Mouse (Mus musculus): ENCODE data around the gene Insyn1. TPM values are rescaled to one million over a fixed set of nuclear protein-coding genes. Genes with fewer than 3 reads are reported as not detected.

Gene Insyn1
- polyA plus RNA-seq, 1 experiment: 2.9 TPM

DNA sequence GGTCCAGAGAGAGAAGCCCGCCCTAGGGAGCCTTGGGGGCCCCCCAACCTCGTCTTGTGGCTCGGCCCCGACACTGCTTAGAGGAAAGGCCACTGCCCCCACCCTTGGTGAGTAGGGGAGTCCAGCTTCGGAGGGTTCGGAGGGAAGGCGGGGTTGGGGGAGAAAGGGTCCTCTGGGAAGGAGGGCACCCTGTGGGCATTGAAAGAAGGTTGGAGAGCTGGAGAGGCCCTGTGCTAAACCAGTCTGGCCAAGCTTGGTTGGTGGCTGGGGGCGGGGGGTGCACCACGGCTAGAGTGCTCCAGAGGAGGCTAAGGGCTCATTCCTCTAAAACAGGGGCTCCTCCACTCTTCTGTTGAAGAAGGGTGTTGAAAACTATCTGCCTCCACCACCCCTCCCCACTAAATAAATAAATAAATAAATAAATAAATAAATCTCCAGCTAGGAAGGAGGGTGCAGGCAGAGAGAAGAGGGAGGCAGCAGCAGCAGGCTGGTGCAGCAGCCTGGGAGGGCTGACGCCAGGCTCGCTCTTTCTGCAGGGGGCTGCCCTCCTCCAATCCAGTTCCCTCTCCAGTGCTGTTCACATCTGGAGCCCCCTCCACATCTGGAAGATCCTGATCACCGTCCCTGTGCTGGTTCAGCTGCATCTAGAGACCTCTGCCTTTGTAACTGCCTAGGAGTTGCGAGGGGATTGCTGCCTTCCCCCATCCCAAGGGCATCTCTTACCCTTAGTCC is 896 bp downstream of the Insyn1 start:
- H3K27ac ChIP-seq (ENCODE audit: insufficient read depth, low read depth, low read length): no peak overlapping the region
- TF ChIP-seq CTCF (conservative IDR thresholded peaks at IDR 0.05; ENCODE audit: insufficient read depth, insufficient read length, low read depth, low read length): no peak
- no peak for TF ChIP-seq POLR2A (IDR thresholded peaks at IDR 0.05; ENCODE audit: low read depth, low read length)
- H3K4me3 ChIP-seq (ENCODE audit: insufficient read depth, low read depth, low read length): 0 out of 2 replicates have a peak overlapping the region, but pooled peaks have one; percentile 61
- WGBS: 22% methylated on average over 13 of the region's 13 CpGs
- H3K4me1 ChIP-seq (ENCODE audit: control insufficient read depth, insufficient read depth, low read length): peaks cover 2% of the 10 kb centered on the region; the same call in 1 of the 2 replicates
- H3K27me3 ChIP-seq (replicated peaks; ENCODE audit: control insufficient read depth, insufficient read depth, low read length): peaks cover 4% of the 10 kb centered on the region; the same call in 1 of the 2 replicates
- no peaks in the 10 kb centered on the region for H3K36me3 ChIP-seq (ENCODE audit: control insufficient read depth, insufficient read depth, low read length)
- DNase-seq: no peak

- Histone ChIP-seq H3K4me1 (ENCODE audit: control insufficient read depth, insufficient read depth, low read length) (peaks cover 2% of the 10 kb centered on the region; the same call in 1 of the 2 replicates), H3K27me3 (replicated peaks; ENCODE audit: control insufficient read depth, insufficient read depth, low read length) (peaks cover 4% of the 10 kb centered on the region; the same call in 1 of the 2 replicates), H3K36me3 (ENCODE audit: control insufficient read depth, insufficient read depth, low read length) (no peaks in the 10 kb centered on the region), H3K4me3 (ENCODE audit: insufficient read depth, low read depth, low read length) (no peak overlapping the region), H3K27ac (ENCODE audit: insufficient read depth, low read depth, low read length) (no peak overlapping the region)
- no peak for TF ChIP-seq CTCF (conservative IDR thresholded peaks at IDR 0.05; ENCODE audit: insufficient read depth, insufficient read length, low read depth, low read length)
- TF ChIP-seq POLR2A (IDR thresholded peaks at IDR 0.05; ENCODE audit: low read depth, low read length): no peak
- DNase-seq: no peak
- WGBS: 51% methylated on average over 7 of the region's 7 CpGs
These were observed 1.4 kb downstream of the Insyn1 start for GRCm38 (mm10) chr9:58489865-58490165.

- H3K36me3 ChIP-seq (ENCODE audit: control insufficient read depth, insufficient read depth, low read length): no peaks in the 10 kb centered on the region
- H3K4me1 ChIP-seq (ENCODE audit: control insufficient read depth, insufficient read depth, low read length): peaks cover 2% of the 10 kb centered on the region; the same call in 1 of the 2 replicates
- no peak overlapping the region for H3K27ac ChIP-seq (ENCODE audit: insufficient read depth, low read depth, low read length)
- no peak for TF ChIP-seq POLR2A (IDR thresholded peaks at IDR 0.05; ENCODE audit: low read depth, low read length)
- no peak for TF ChIP-seq CTCF (conservative IDR thresholded peaks at IDR 0.05; ENCODE audit: insufficient read depth, insufficient read length, low read depth, low read length)
- H3K4me3 ChIP-seq (ENCODE audit: insufficient read depth, low read depth, low read length): no peak overlapping the region
- WGBS: 91% methylated on average over 2 of the region's 2 CpGs
- DNase-seq: no peak
- H3K27me3 ChIP-seq (replicated peaks; ENCODE audit: control insufficient read depth, insufficient read depth, low read length): peaks cover 4% of the 10 kb centered on the region; the same call in 1 of the 2 replicates
These were observed 2.0 kb downstream of the Insyn1 start for GRCm38 (mm10) chr9:58490391-58490790.

DNA sequence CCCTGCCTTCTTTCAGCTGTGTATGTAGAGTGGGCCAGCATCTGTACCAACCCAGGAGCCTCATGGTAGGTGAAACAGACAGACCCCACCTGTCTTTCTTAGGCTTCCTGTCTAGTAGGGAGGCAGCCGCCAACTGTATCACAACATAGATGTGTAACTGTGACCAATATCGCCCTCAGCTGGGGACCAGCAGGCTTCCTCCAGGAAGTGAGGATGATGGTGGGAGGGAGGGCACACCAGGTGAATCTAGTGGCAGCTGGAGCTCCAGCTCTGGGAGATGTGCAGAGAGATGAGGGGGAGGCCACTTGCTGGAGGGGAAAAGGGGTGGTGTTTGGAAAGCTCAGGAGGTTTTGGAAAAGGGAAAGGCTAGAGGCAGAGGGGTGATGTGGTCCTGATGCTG is 6.6 kb downstream of the Insyn1 start:
- no peak for DNase-seq
- Histone ChIP-seq H3K4me3 (ENCODE audit: insufficient read depth, low read depth, low read length) (no peak overlapping the region), H3K27me3 (replicated peaks; ENCODE audit: control insufficient read depth, insufficient read depth, low read length) (no peaks in the 10 kb centered on the region), H3K36me3 (ENCODE audit: control insufficient read depth, insufficient read depth, low read length) (no peaks in the 10 kb centered on the region), H3K4me1 (ENCODE audit: control insufficient read depth, insufficient read depth, low read length) (no peaks in the 10 kb centered on the region), H3K27ac (ENCODE audit: insufficient read depth, low read depth, low read length) (no peak overlapping the region)
- no peak for TF ChIP-seq CTCF (conservative IDR thresholded peaks at IDR 0.05; ENCODE audit: insufficient read depth, insufficient read length, low read depth, low read length)
- TF ChIP-seq POLR2A (IDR thresholded peaks at IDR 0.05; ENCODE audit: low read depth, low read length): no peak
- WGBS: 78% methylated on average over 2 of the region's 2 CpGs

- DNase-seq: no peak
These were observed 8.2 kb downstream of the Insyn1 start for GRCm38 (mm10) chr9:58496470-58497182.

GRCm38 (mm10) chr9:58497942-58498341 is 9.5 kb downstream of the Insyn1 start:
- DNase-seq: no peak
- Histone ChIP-seq H3K4me3 (ENCODE audit: insufficient read depth, low read depth, low read length) (no peak overlapping the region), H3K27me3 (replicated peaks; ENCODE audit: control insufficient read depth, insufficient read depth, low read length) (no peaks in the 10 kb centered on the region), H3K27ac (ENCODE audit: insufficient read depth, low read depth, low read length) (no peak overlapping the region), H3K4me1 (ENCODE audit: control insufficient read depth, insufficient read depth, low read length) (no peaks in the 10 kb centered on the region), H3K36me3 (ENCODE audit: control insufficient read depth, insufficient read depth, low read length) (no peaks in the 10 kb centered on the region)
- 71% methylated on average over 4 of the region's 4 CpGs for WGBS
- TF ChIP-seq POLR2A (IDR thresholded peaks at IDR 0.05; ENCODE audit: low read depth, low read length): no peak
- no peak for TF ChIP-seq CTCF (conservative IDR thresholded peaks at IDR 0.05; ENCODE audit: insufficient read depth, insufficient read length, low read depth, low read length)

More at GRCm38 (mm10) chr9:58496470-58497182, 8.2 kb downstream of the Insyn1 start:
- Histone ChIP-seq H3K27ac (ENCODE audit: insufficient read depth, low read depth, low read length) (no peak overlapping the region), H3K27me3 (replicated peaks; ENCODE audit: control insufficient read depth, insufficient read depth, low read length) (no peaks in the 10 kb centered on the region), H3K4me3 (ENCODE audit: insufficient read depth, low read depth, low read length) (no peak overlapping the region), H3K36me3 (ENCODE audit: control insufficient read depth, insufficient read depth, low read length) (no peaks in the 10 kb centered on the region), H3K4me1 (ENCODE audit: control insufficient read depth, insufficient read depth, low read length) (no peaks in the 10 kb centered on the region)
- TF ChIP-seq CTCF (conservative IDR thresholded peaks at IDR 0.05; ENCODE audit: insufficient read depth, insufficient read length, low read depth, low read length): 0 out of 2 replicates have a peak, but pooled peaks have one; percentile 13
- TF ChIP-seq POLR2A (IDR thresholded peaks at IDR 0.05; ENCODE audit: low read depth, low read length): no peak
- 50% methylated on average over 4 of the region's 4 CpGs for WGBS

- Histone ChIP-seq H3K27ac (ENCODE audit: insufficient read depth, low read depth, low read length) (no peak overlapping the region), H3K4me1 (ENCODE audit: control insufficient read depth, insufficient read depth, low read length) (no peaks in the 10 kb centered on the region), H3K27me3 (replicated peaks; ENCODE audit: control insufficient read depth, insufficient read depth, low read length) (no peaks in the 10 kb centered on the region), H3K36me3 (ENCODE audit: control insufficient read depth, insufficient read depth, low read length) (no peaks in the 10 kb centered on the region), H3K4me3 (ENCODE audit: insufficient read depth, low read depth, low read length) (no peak overlapping the region)
- 85% methylated on average over 5 of the region's 5 CpGs for WGBS
- TF ChIP-seq CTCF (conservative IDR thresholded peaks at IDR 0.05; ENCODE audit: insufficient read depth, insufficient read length, low read depth, low read length): no peak
- TF ChIP-seq POLR2A (IDR thresholded peaks at IDR 0.05; ENCODE audit: low read depth, low read length): no peak
- no peak for DNase-seq
These were observed 12.5 kb downstream of the Insyn1 start for GRCm38 (mm10) chr9:58500946-58501345.

Data from kidney, adult 2 months (tissue).